Mouse (Mus musculus) heart, adult 2 months (tissue): Measurements from ENCODE around the gene Agxt.

ENCODE experiments used
- CTCF ChIP-seq: fragments of 200-600 bp; IDR thresholded peaks from 2 replicates; pipeline ENCODE4 v1.8.1; 2022; ENCODE audit warnings: antibody characterized with exemption, mild to moderate bottlenecking, moderate library complexity
- POLR2A ChIP-seq: fragments of 200-500 bp; IDR thresholded peaks from 2 replicates; pipeline ENCODE4 v1.6.1; 2011; ENCODE audit warnings: mild to moderate bottlenecking, low read depth, low read length, control low read depth; ENCODE audit not compliant: insufficient read depth

DNA sequence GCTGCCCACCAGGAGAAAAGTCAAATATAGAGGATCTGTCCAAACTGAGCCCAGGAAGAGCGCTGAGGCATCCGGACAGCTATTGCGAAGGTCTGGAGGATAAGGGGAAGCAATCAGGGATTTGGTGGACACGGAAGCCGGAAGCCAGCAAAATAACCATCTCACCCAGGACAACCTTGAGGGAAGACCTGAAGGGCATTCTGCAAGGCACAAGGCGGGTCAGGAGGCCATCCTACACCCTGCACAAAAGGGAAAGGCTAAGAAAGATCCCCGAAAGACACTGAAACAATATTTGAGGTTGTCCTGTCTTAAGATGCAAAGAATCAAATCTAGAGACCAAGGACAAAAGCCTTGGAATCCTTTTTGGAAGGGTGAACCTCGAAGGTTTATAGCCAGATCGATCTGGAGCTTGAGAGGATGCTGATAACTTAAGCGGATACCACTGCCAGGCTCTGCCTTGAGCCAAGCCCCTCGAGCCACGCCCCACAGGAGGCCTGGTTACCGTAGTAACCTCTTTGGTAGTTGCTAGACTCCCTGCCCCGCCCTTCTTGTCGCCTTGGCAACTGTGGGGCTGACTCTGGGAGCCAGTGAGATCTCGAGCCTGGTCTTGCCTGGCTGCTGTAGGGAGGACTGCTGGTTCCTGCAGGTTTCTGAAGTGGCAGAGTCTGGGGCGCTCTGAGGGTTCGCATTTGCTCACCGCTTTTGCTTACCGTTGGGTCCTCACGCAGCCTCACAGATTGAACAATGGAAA, 20.2 kb upstream of the Agxt start:
- TF ChIP-seq POLR2A (no peak), CTCF (no peak)
